Comparison of ENCODE assay signal across 16 mouse cellular contexts in genomic region chr6:100622861-100623507, GRCm38 (mm10). TPM values are rescaled to one million over a fixed set of nuclear protein-coding genes. Genes with fewer than 3 reads are reported as not detected.
A peak's percentile ranks its signal among the peaks of the same experiment; 100 is the strongest.
DNase-seq lines count a peak whose midpoint lies in the region; ATAC-seq lines count a peak whose summit lies in the region.
"Had no signal": no experiment of that assay in that cellular context is flagged by ENCODE, and none has a peak within 500 bp of the region (broad histone marks: within the 10 kb centered on the region; RNA-seq: fewer than 3 reads in every experiment).

No protein-coding gene starts in this region.

- no peak overlapping the region for H3K4me2 ChIP-seq in heart, embryonic 16.5 days (ENCODE audit: low read depth, low read length)
- no peak overlapping the region for H3K4me2 ChIP-seq in midbrain, embryonic 11.5 days
- H3K4me2 ChIP-seq in liver, embryonic 15.5 days = 0 out of 2 replicates have a peak overlapping the region, but pooled peaks have one; percentile 18
- H3K4me2 ChIP-seq: forebrain, embryonic 13.5 days; limb, embryonic 13.5 days; midbrain, embryonic 15.5 days had no signal

- H3K9me3 ChIP-seq in heart, embryonic 16.5 days (replicated peaks; ENCODE audit: control insufficient read depth, low read length) = no peaks in the 10 kb centered on the region; the same call in 1 of the 2 replicates
- H3K9me3 ChIP-seq in midbrain, embryonic 11.5 days (ENCODE audit: control insufficient read depth, low read length) = no peaks in the 10 kb centered on the region
- H3K9me3 ChIP-seq in midbrain, embryonic 10.5 days (replicated peaks) = no peaks in the 10 kb centered on the region
- H3K9me3 ChIP-seq in liver, embryonic 15.5 days (replicated peaks) = no peaks in the 10 kb centered on the region
- H3K9me3 ChIP-seq: forebrain, embryonic 13.5 days; limb, embryonic 13.5 days; midbrain, embryonic 15.5 days had no signal

- H3K27me3 ChIP-seq in heart, embryonic 16.5 days (ENCODE audit: control insufficient read depth, insufficient read depth, low read length) = no peaks in the 10 kb centered on the region
- H3K27me3 ChIP-seq in midbrain, embryonic 11.5 days (ENCODE audit: control insufficient read depth, insufficient read depth, low read length) = no peaks in the 10 kb centered on the region
- no peaks in the 10 kb centered on the region for H3K27me3 ChIP-seq in midbrain, embryonic 10.5 days (ENCODE audit: low read depth, poor library complexity, severe bottlenecking)
- no peaks in the 10 kb centered on the region for H3K27me3 ChIP-seq in liver, embryonic 15.5 days
- H3K27me3 ChIP-seq: forebrain, embryonic 13.5 days; limb, embryonic 13.5 days; midbrain, embryonic 15.5 days had no signal

- WGBS in heart, embryonic 16.5 days = 22% methylated on average over 2 of the region's 2 CpGs
- WGBS in midbrain, embryonic 11.5 days = 74% methylated on average over 2 of the region's 2 CpGs
- WGBS in midbrain, embryonic 10.5 days = 77% methylated on average over 2 of the region's 2 CpGs
- 54% methylated on average over 2 of the region's 2 CpGs for WGBS in liver, embryonic 15.5 days (ENCODE audit: insufficient replicate concordance)

- ATAC-seq in heart, embryonic 16.5 days (replicated peaks; ENCODE audit: extremely low read depth, insufficient read depth, low FRiP score) = no peak
- no peak for ATAC-seq in midbrain, embryonic 11.5 days (ENCODE audit: low FRiP score)
- peak; percentile 24; the same call in 1 of the 2 replicates for ATAC-seq in liver, embryonic 15.5 days (ENCODE audit: insufficient read depth)
- ATAC-seq: forebrain, embryonic 13.5 days; midbrain, embryonic 15.5 days had no signal

- peaks cover 10% of the 10 kb centered on the region for H3K4me1 ChIP-seq in heart, embryonic 16.5 days (ENCODE audit: control insufficient read depth, insufficient read depth, low read length)
- H3K4me1 ChIP-seq in midbrain, embryonic 11.5 days (ENCODE audit: control insufficient read depth, insufficient read depth, low read length) = no peaks in the 10 kb centered on the region
- H3K4me1 ChIP-seq in midbrain, embryonic 10.5 days = no peaks in the 10 kb centered on the region
- peaks cover 24% of the 10 kb centered on the region for H3K4me1 ChIP-seq in liver, embryonic 15.5 days (replicated peaks)
- H3K4me1 ChIP-seq: forebrain, embryonic 13.5 days; midbrain, embryonic 15.5 days had no signal

- no peak for DNase-seq in heart, adult 9 months (ENCODE audit: low spot score in 2 of 2)
- DNase-seq in midbrain, embryonic 11.5 days (ENCODE audit: low spot score, missing footprints) = peak; percentile 35
- DNase-seq in midbrain, embryonic 10.5 days (ENCODE audit: low spot score) = no peak
- no peak for DNase-seq in right cerebral cortex, postnatal 14 days
- DNase-seq in layer of hippocampus, adult 18-20 months (ENCODE audit: low spot score in 2 of 2) = no peak
- DNase-seq: adrenal gland, adult 8-10 months; cerebellum, adult 11-12 months; cerebellum, postnatal 14 days; heart, adult 18-20 months; thymus, postnatal 4 days had no signal

- H3K27ac ChIP-seq in heart, embryonic 16.5 days (ENCODE audit: low read length) = 0 out of 2 replicates have a peak overlapping the region, but pooled peaks have one; percentile 5
- H3K27ac ChIP-seq in midbrain, embryonic 11.5 days (ENCODE audit: low read depth, low read length) = no peak overlapping the region
- no peak overlapping the region for H3K27ac ChIP-seq in midbrain, embryonic 10.5 days (replicated peaks)
- peak overlapping the region; percentile 91 for H3K27ac ChIP-seq in liver, embryonic 15.5 days (replicated peaks)
- H3K27ac ChIP-seq: forebrain, embryonic 13.5 days; limb, embryonic 13.5 days; midbrain, embryonic 15.5 days had no signal

- no peak overlapping the region for H3K9ac ChIP-seq in heart, embryonic 16.5 days (ENCODE audit: low read length)
- H3K9ac ChIP-seq in midbrain, embryonic 11.5 days (ENCODE audit: low read length) = no peak overlapping the region
- H3K9ac ChIP-seq in liver, embryonic 15.5 days = no peak overlapping the region
- H3K9ac ChIP-seq: forebrain, embryonic 13.5 days; limb, embryonic 13.5 days; midbrain, embryonic 15.5 days had no signal

- H3K36me3 ChIP-seq in heart, embryonic 16.5 days (ENCODE audit: control insufficient read depth, insufficient read depth) = no peaks in the 10 kb centered on the region; the same call in 1 of the 2 replicates
- no peaks in the 10 kb centered on the region for H3K36me3 ChIP-seq in midbrain, embryonic 11.5 days (ENCODE audit: control insufficient read depth, insufficient read depth, low read length)
- peaks cover 13% of the 10 kb centered on the region for H3K36me3 ChIP-seq in midbrain, embryonic 10.5 days
- peaks cover 13% of the 10 kb centered on the region; the same call in 1 of the 2 replicates for H3K36me3 ChIP-seq in liver, embryonic 15.5 days (replicated peaks)
- H3K36me3 ChIP-seq: midbrain, embryonic 15.5 days had no signal

- no peak overlapping the region for H3K4me3 ChIP-seq in heart, embryonic 16.5 days (ENCODE audit: low read length)
- no peak overlapping the region for H3K4me3 ChIP-seq in midbrain, embryonic 11.5 days (ENCODE audit: low read depth, low read length)
- no peak overlapping the region for H3K4me3 ChIP-seq in midbrain, embryonic 10.5 days
- H3K4me3 ChIP-seq in liver, embryonic 15.5 days (replicated peaks) = no peak overlapping the region
- H3K4me3 ChIP-seq: forebrain, embryonic 13.5 days; limb, embryonic 13.5 days; midbrain, embryonic 15.5 days; myocyte had no signal

RNA-seq across cellular contexts. Expression of gene Shq1, which starts 48.0 kb away (rescaled TPM):
- polyA plus RNA-seq in heart, embryonic 16.5 days (2015; fragmentation: Nextera tagmentation; extraction: Ambion mirVana) = 9.7 and 10.4 TPM in 2 replicates
- polyA plus RNA-seq in midbrain, embryonic 11.5 days (2014; fragmentation: Nextera tagmentation; extraction: Ambion mirVana) = 18.0 and 18.9 TPM in 2 replicates
- 21.7 and 25.6 TPM in 2 replicates for polyA plus RNA-seq in midbrain, embryonic 10.5 days (2016; fragmentation: Nextera tagmentation; extraction: Ambion mirVana)
- polyA plus RNA-seq in liver, embryonic 15.5 days (2015; fragmentation: Nextera tagmentation; extraction: Ambion mirVana) = 8.7 and 10.0 TPM in 2 replicates
- total RNA-seq in layer of hippocampus, adult 18-20 months (2021) = 1 to 10 TPM; 6.4 to 6.5 TPM

Comparison
In these comparisons a context has a peak if more than half of its experiments do, and no peak if none do; other contexts are left out.
1. H3K27ac ChIP-seq: peak in heart, embryonic 16.5 days (single experiment) and liver, embryonic 15.5 days (single experiment); none in midbrain, embryonic 11.5 days (single experiment) and midbrain, embryonic 10.5 days (single experiment).